Mouse (Mus musculus) ovary, adult 18-20 months (tissue): ENCODE data around the gene Kpna1.
"Not testable (repeated sequence)": the region's sequence is repeated elsewhere in the genome, so short reads cannot be mapped to it uniquely, and the experiment has no call there.

Experiments used
- DNase-seq: peaks from one replicate; pipeline ENCODE4 v3.0.0; 2022; ENCODE audit warnings: low spot score, mixed read lengths

Gene Kpna1

GRCm38 (mm10) chr16:35992391-35992790, 13.8 kb downstream of the Kpna1 start:
- no peak for DNase-seq

- DNase-seq: no peak
Observed at GRCm38 (mm10) chr16:35993316-35993715, 14.8 kb downstream of the Kpna1 start.

GRCm38 (mm10) chr16:35998852-35999251, 20.3 kb downstream of the Kpna1 start:
- DNase-seq: not testable (repeated sequence)

- DNase-seq: no peak
Observed at GRCm38 (mm10) chr16:36008396-36008795, 29.8 kb downstream of the Kpna1 start.

- no peak for DNase-seq
Observed at GRCm38 (mm10) chr16:36016335-36016734, 37.8 kb downstream of the Kpna1 start.

GRCm38 (mm10) chr16:36028120-36028519, 49.6 kb downstream of the Kpna1 start:
- not testable (repeated sequence) for DNase-seq

GRCm38 (mm10) chr16:36040640-36041624, 62.4 kb downstream of the Kpna1 start, which contains the start of gene Wdr5b:
Gene Wdr5b, plus strand, starts transcription at chr16:36041190.
- DNase-seq: peak; percentile 92

GRCm38 (mm10) chr16:36041625-36042020, 63.1 kb downstream of the Kpna1 start:
- DNase-seq: no peak

GRCm38 (mm10) chr16:36043073-36043472, 64.5 kb downstream of the Kpna1 start:
- no peak for DNase-seq

- DNase-seq: no peak
Observed at GRCm38 (mm10) chr16:36043964-36044363, 65.4 kb downstream of the Kpna1 start.

- no peak for DNase-seq
Observed at GRCm38 (mm10) chr16:36047538-36047937, 69.0 kb downstream of the Kpna1 start.

GRCm38 (mm10) chr16:36051491-36051890, 72.9 kb downstream of the Kpna1 start:
- no peak for DNase-seq

- no peak for DNase-seq
Observed at GRCm38 (mm10) chr16:36053524-36054275, 75.2 kb downstream of the Kpna1 start.

- DNase-seq: no peak
Observed at GRCm38 (mm10) chr16:36054920-36055319, 76.4 kb downstream of the Kpna1 start.

GRCm38 (mm10) chr16:36056416-36056815, 77.9 kb downstream of the Kpna1 start:
- DNase-seq: no peak

GRCm38 (mm10) chr16:36057933-36058475, 79.5 kb downstream of the Kpna1 start:
- DNase-seq: no peak

GRCm38 (mm10) chr16:36062534-36062933, 84.0 kb downstream of the Kpna1 start:
- DNase-seq: not testable (repeated sequence)

- DNase-seq: no peak
Observed at GRCm38 (mm10) chr16:36063315-36063714, 84.8 kb downstream of the Kpna1 start.

GRCm38 (mm10) chr16:36064904-36065303, 86.4 kb downstream of the Kpna1 start:
- DNase-seq: no peak

- no peak for DNase-seq
Observed at GRCm38 (mm10) chr16:36067694-36068093, 89.1 kb downstream of the Kpna1 start.

- DNase-seq: no peak
Observed at GRCm38 (mm10) chr16:36068356-36068755, 89.8 kb downstream of the Kpna1 start.

- no peak for DNase-seq
Observed at GRCm38 (mm10) chr16:36069819-36070575, 91.4 kb downstream of the Kpna1 start.
